Mouse (Mus musculus) cortical plate, adult 2 months (tissue): Measurements from ENCODE around the gene Tagln3.

Experiments
- CTCF ChIP-seq: fragments of 200-500 bp; IDR thresholded peaks from 2 replicates; pipeline ENCODE4 v1.5.1; 2011; ENCODE audit warnings: mild to moderate bottlenecking, control low read depth, low read length; ENCODE audit not compliant: insufficient read depth; ENCODE audit errors: extremely low read depth
- POLR2A ChIP-seq: fragments of 200-500 bp; IDR thresholded peaks from 2 replicates; pipeline ENCODE4 v1.6.1; 2011; ENCODE audit warnings: mild to moderate bottlenecking, low read length, control low read depth; ENCODE audit not compliant: insufficient read depth; ENCODE audit errors: extremely low read depth

DNA sequence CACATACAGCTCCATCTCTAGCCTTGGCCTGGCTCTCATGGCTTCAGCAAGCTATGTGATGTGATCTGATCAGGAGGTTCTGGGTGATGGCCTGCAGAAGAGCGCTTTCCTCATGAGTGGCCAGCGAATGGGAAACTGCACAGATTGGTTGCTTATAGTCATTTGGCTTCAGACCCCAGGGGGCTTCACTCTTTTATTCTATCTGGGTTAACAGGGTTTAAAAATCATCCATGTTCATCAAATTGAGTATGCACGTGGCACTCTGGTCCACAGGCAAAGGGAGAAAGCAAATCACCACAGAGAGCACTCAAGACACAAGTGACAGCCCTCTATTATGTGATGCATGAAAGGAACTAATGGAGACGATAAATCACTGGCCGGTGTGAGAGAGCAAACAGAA, 11.1 kb downstream of the Tagln3 start:
- TF ChIP-seq POLR2A: no peak
- TF ChIP-seq CTCF: no peak
